Mouse (Mus musculus) erythroblast, embryonic 14.5 days (primary cell): Measurements from ENCODE around the gene Rdh12. TPM values are rescaled to one million over a fixed set of nuclear protein-coding genes. Genes with fewer than 3 reads are reported as not detected.
A peak's percentile ranks its signal among the peaks of the same experiment; 100 is the strongest.
"Not testable (repeated sequence)": the region's sequence is repeated elsewhere in the genome, so short reads cannot be mapped to it uniquely, and the experiment has no call there.

Source experiments
- H3K27me3 ChIP-seq: 2 replicates; pipeline ENCODE4 v1.6.1; 2012; ENCODE audit warnings: inconsistent platforms; ENCODE audit not compliant: control insufficient read depth
- H3K36me3 ChIP-seq: 2 replicates; pipeline ENCODE4 v1.6.1; 2012; ENCODE audit warnings: mild to moderate bottlenecking, inconsistent platforms; ENCODE audit not compliant: control insufficient read depth
- H3K4me1 ChIP-seq: 2 replicates; pipeline ENCODE4 v1.6.1; 2012; ENCODE audit warnings: inconsistent platforms; ENCODE audit not compliant: control insufficient read depth
- H3K4me3 ChIP-seq: replicated peaks from 2 replicates; pipeline ENCODE3; 2012; ENCODE audit warnings: moderate library complexity, mild to moderate bottlenecking, inconsistent platforms
- H3K9me3 ChIP-seq: 2 replicates; pipeline ENCODE4 v1.6.1; 2012; ENCODE audit warnings: low read length, inconsistent platforms, mixed read lengths; ENCODE audit not compliant: control insufficient read depth
- GATA1 ChIP-seq: IDR thresholded peaks from 2 replicates; pipeline ENCODE4 v1.6.1; 2012; ENCODE audit warnings: low read length, inconsistent platforms, mixed read lengths
- TAL1 ChIP-seq: IDR thresholded peaks from 3 replicates; pipeline ENCODE4 v1.6.1; 2012; ENCODE audit warnings: low read length, inconsistent platforms, mixed read lengths
- polyA plus RNA-seq: library from polyadenylated mRNA; stranded (reverse); fragments of >175 nt; gene quantifications from 2 replicates; pipeline ENCODE4 v1.2.3, GENCODE M21; 2012

Rdh12 gene
- 0.04 TPM in 1 of 2 replicates, not detected in the other for polyA plus RNA-seq

GRCm38 (mm10) chr12:79208703-79209464, at the start of gene Rdh12:
Gene Rdh12 (plus strand): TSS chr12:79208914.
- peaks cover 6% of the 10 kb centered on the region for H3K4me1 ChIP-seq
- no peak for TF ChIP-seq GATA1
- H3K36me3 ChIP-seq: no peaks in the 10 kb centered on the region
- peak within 1 kb of the TSS; percentile 48 for H3K4me3 ChIP-seq
- H3K9me3 ChIP-seq: no peaks in the 10 kb centered on the region
- H3K27me3 ChIP-seq: peaks cover 3% of the 10 kb centered on the region; the same call in 1 of the 2 replicates

- Histone ChIP-seq H3K4me3 (no peak overlapping the region), H3K4me1 (no peaks in the 10 kb centered on the region), H3K9me3 (no peaks in the 10 kb centered on the region), H3K27me3 (no peaks in the 10 kb centered on the region), H3K36me3 (peaks cover 69% of the 10 kb centered on the region)
- TF ChIP-seq TAL1 (no peak), GATA1 (no peak)
Observed at GRCm38 (mm10) chr12:79162876-79163275, 45.8 kb upstream of the Rdh12 start.

DNA sequence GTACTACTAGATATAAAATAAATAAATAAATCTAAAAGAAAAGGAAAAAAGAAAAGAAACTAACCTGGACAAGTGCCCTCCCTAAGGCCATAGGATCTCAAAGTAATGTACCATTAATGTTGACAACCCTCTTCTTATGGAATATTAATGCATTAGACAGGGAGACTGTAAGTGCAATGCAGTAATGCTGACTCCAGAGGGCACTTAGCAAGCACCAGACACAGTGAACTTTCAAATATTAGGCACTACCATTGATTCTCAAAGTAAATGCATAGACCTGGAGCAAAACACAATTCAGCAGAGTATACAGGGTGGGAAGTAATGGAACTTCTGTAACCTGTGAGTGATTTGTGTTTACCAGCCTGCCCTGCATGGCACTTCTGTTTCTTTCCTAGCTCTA, 39.5 kb upstream of the Rdh12 start:
- Histone ChIP-seq H3K36me3 (peaks cover 24% of the 10 kb centered on the region), H3K9me3 (no peaks in the 10 kb centered on the region), H3K4me3 (no peak overlapping the region), H3K27me3 (no peaks in the 10 kb centered on the region), H3K4me1 (peaks cover 29% of the 10 kb centered on the region)
- TF ChIP-seq GATA1: no peak
- no peak for TF ChIP-seq TAL1

DNA sequence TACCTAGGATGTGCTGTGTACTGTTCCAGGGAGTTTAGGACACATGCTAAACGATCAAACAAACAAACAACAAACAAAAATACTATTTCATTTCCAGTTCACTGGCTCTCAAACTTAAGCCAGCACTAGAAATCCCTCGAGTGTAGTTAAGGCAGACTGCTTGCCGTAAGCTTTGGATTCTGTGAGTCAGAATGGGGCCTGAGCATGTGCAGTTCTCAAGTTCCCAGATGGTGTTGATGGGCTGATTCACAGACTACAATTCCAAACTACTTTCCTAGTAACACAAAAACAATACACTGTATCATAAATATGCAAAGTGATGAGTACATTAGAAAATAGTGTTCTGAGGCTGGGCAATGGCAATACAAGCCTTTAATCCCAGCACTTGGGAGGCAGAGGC, 38.3 kb upstream of the Rdh12 start:
- TF ChIP-seq TAL1: no peak
- no peak for TF ChIP-seq GATA1
- H3K9me3 ChIP-seq: no peaks in the 10 kb centered on the region
- H3K27me3 ChIP-seq: no peaks in the 10 kb centered on the region
- H3K36me3 ChIP-seq: peaks cover 24% of the 10 kb centered on the region
- peaks cover 36% of the 10 kb centered on the region for H3K4me1 ChIP-seq
- no peak overlapping the region for H3K4me3 ChIP-seq

GRCm38 (mm10) chr12:79171269-79171995, 37.3 kb upstream of the Rdh12 start:
- peaks cover 36% of the 10 kb centered on the region for H3K4me1 ChIP-seq
- no peaks in the 10 kb centered on the region for H3K9me3 ChIP-seq
- no peak for TF ChIP-seq GATA1
- no peak for TF ChIP-seq TAL1
- peak overlapping the region; percentile 68 for H3K4me3 ChIP-seq
- no peaks in the 10 kb centered on the region for H3K27me3 ChIP-seq
- peaks cover 28% of the 10 kb centered on the region for H3K36me3 ChIP-seq

DNA sequence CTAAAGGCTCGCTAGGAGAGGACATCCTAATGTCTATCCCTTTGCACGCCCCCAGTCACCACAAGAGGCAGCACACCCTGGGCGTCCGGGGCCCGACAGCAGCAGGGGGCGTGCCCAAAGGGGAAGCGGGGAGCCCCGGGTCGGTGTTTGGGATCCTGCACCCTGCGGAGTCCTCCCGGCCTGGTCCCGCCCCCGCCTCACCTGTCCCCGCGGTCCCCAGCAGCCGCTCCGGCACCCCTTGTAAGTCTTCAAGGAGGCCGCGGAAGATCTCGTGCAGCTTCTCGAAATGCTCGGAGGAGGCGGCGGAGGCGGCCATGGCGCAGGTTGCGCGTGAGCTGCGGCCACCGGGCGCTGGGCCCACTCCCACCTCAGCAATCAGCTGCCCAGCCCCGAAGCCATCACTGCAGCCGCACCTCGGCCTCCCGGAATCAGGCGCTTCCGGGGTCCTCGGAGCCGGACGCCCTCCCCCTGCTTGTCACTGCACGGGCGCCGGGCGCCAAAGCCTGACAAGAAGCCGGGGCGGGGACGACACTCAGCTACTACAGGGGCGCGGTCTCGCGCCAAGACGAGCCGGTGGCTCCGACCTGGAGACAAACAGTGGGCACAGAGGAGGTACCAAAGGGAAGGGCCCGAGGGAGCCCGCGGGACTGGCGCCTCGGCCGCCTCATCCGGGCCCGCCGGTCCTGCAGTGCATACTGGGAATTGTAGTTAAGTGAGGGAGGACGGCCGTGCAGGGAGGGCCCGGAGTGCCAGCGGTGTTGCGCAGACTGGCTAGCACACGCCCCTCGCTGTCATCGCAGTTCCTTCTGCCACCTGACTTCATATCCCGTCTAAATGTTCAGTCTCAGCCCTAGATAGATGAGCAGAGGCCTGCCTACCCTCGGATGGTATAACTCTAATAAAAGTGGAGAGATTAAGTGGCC, 36.4 kb upstream of the Rdh12 start, which contains the start of gene Vti1b:
Gene Vti1b (minus strand): TSS at position 649 of the 923 bp plus-strand sequence.
- peaks cover 36% of the 10 kb centered on the region for H3K4me1 ChIP-seq
- H3K36me3 ChIP-seq: peaks cover 34% of the 10 kb centered on the region
- peak within 1 kb of the TSS; percentile 68 for H3K4me3 ChIP-seq
- TF ChIP-seq GATA1: no peak
- no peak for TF ChIP-seq TAL1
- H3K27me3 ChIP-seq: no peaks in the 10 kb centered on the region
- H3K9me3 ChIP-seq: no peaks in the 10 kb centered on the region

DNA sequence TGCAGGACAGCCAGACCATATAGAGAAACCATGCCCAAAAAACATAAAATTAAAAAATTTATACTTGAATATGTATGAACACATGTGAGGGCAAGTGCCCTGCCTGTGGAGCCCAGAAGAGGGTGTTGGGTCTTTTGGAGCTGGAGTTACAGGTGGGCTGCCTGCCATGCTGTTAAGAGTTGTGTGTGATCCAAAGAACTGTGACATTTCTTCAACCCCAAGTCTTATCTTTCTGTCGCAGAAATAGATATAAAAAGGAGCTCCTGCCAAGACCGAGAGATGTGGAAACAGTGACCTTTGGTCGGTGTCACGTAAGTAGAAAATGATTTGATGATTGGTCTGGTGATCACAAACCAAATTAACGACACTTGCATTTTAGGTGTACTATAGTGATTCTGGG, 35.0 kb upstream of the Rdh12 start:
- H3K4me3 ChIP-seq: no peak overlapping the region
- H3K4me1 ChIP-seq: peaks cover 36% of the 10 kb centered on the region
- H3K27me3 ChIP-seq: no peaks in the 10 kb centered on the region
- H3K36me3 ChIP-seq: peaks cover 43% of the 10 kb centered on the region
- TF ChIP-seq GATA1 (no peak), TAL1 (no peak)
- no peaks in the 10 kb centered on the region for H3K9me3 ChIP-seq

DNA sequence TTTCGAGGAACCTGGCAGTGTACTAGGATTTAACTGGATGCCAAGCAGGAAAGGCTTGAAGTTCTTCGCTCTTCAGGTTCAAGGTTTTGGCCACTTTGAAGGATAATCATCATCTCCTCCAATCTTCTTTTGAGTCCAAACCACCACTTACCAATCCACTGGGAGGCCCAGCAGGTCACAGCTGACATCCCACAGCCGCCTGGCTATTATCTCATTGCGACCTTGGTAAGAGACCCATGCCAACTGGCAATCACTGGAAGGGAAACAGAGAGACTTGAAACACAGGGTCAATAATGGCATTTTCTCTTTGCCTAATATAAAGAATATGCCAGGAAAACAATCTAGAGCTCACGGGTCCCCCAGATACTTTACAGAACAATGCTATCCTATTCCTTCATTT, 32.7 kb upstream of the Rdh12 start:
- no peak overlapping the region for H3K4me3 ChIP-seq
- TF ChIP-seq GATA1: no peak
- no peak for TF ChIP-seq TAL1
- no peaks in the 10 kb centered on the region for H3K27me3 ChIP-seq
- peaks cover 33% of the 10 kb centered on the region for H3K4me1 ChIP-seq
- no peaks in the 10 kb centered on the region for H3K9me3 ChIP-seq
- H3K36me3 ChIP-seq: peaks cover 52% of the 10 kb centered on the region

GRCm38 (mm10) chr12:79185160-79185559, 23.6 kb upstream of the Rdh12 start:
- not testable (repeated sequence) for H3K27me3 ChIP-seq, H3K4me3 ChIP-seq, H3K9me3 ChIP-seq
- Histone ChIP-seq H3K36me3 (peaks cover 86% of the 10 kb centered on the region), H3K4me1 (peaks cover 25% of the 10 kb centered on the region)
